Mouse (Mus musculus) myocyte (in vitro differentiated cells): ENCODE results near the gene Zfp317. TPM values are rescaled to one million over a fixed set of nuclear protein-coding genes. Genes with fewer than 3 reads are reported as not detected.
"Not testable (repeated sequence)": the region's sequence is repeated elsewhere in the genome, so short reads cannot be mapped to it uniquely, and the experiment has no call there.

Experiments
- H3K27me3 ChIP-seq: one replicate; pipeline ENCODE4 v1.6.1; 2011; ENCODE audit not compliant: control insufficient read depth, insufficient read depth, insufficient read length
- H3K36me3 ChIP-seq: one replicate; pipeline ENCODE4 v1.6.1; 2011; ENCODE audit not compliant: control insufficient read depth, insufficient read depth
- H3K4me2 ChIP-seq: one replicate; pipeline ENCODE4 v1.6.1; 2011; ENCODE audit warnings: low read depth, control low read depth
- H3K4me3 ChIP-seq: one replicate; pipeline ENCODE4 v1.5.1; 2011; ENCODE audit warnings: mild to moderate bottlenecking, control low read depth, moderate library complexity
- H3K79me2 ChIP-seq: one replicate; pipeline ENCODE4 v1.6.1; 2011; ENCODE audit not compliant: control insufficient read depth, insufficient read depth
- H3ac ChIP-seq: one replicate; pipeline ENCODE4 v1.6.1; 2011; ENCODE audit not compliant: control insufficient read depth, insufficient read length
- CEBPB ChIP-seq: IDR thresholded peaks from 2 replicates; pipeline ENCODE4 v1.6.1; 2011; ENCODE audit warnings: mild to moderate bottlenecking, moderate library complexity; ENCODE audit not compliant: poor library complexity, insufficient read depth, severe bottlenecking
- E2F4 ChIP-seq: IDR thresholded peaks from one replicate; pipeline ENCODE4 v1.6.1; 2011; ENCODE audit warnings: mild to moderate bottlenecking, control low read depth, moderate library complexity; ENCODE audit not compliant: insufficient read depth
- MAX ChIP-seq: IDR thresholded peaks from one replicate; pipeline ENCODE4 v1.6.1; 2011; ENCODE audit warnings: low read depth, mild to moderate bottlenecking, control low read depth
- MYOD1 ChIP-seq, 3 experiments: IDR thresholded peaks; one replicate each; pipeline ENCODE4 v1.6.1; 2011; ENCODE audit warnings: control low read depth in 2 of 3, low read depth in 2 of 3, mild to moderate bottlenecking in 2 of 3, moderate library complexity in 1 of 3; ENCODE audit not compliant: insufficient read length in 2 of 3, control insufficient read depth in 1 of 3
- MYOG ChIP-seq, 3 experiments: IDR thresholded peaks; one replicate each; pipeline ENCODE4 v1.6.1; 2011; ENCODE audit warnings: control low read depth in 2 of 3, low read depth in 2 of 3, mild to moderate bottlenecking in 2 of 3; ENCODE audit not compliant: insufficient read length in 2 of 3, control insufficient read depth in 1 of 3, insufficient read depth in 1 of 3
- POLR2A ChIP-seq: IDR thresholded peaks from one replicate; pipeline ENCODE4 v1.6.1; 2011; ENCODE audit warnings: low read depth, mild to moderate bottlenecking, control low read depth, moderate library complexity; ENCODE audit not compliant: insufficient read length
- POLR2AphosphoS2 ChIP-seq: IDR thresholded peaks from one replicate; pipeline ENCODE4 v1.6.1; 2011; ENCODE audit warnings: low read depth, control low read depth; ENCODE audit not compliant: insufficient read length
- REST ChIP-seq: IDR thresholded peaks from one replicate; pipeline ENCODE4 v1.6.1; 2011; ENCODE audit warnings: mild to moderate bottlenecking, control low read depth, moderate library complexity; ENCODE audit not compliant: insufficient read depth, insufficient read length
- SRF ChIP-seq: IDR thresholded peaks from one replicate; pipeline ENCODE4 v1.6.1; 2011; ENCODE audit warnings: low read depth; ENCODE audit not compliant: control insufficient read depth, insufficient read length
- TCF12 ChIP-seq: IDR thresholded peaks from one replicate; pipeline ENCODE4 v1.6.1; 2011; ENCODE audit warnings: mild to moderate bottlenecking, control low read depth; ENCODE audit not compliant: poor library complexity, insufficient read depth, severe bottlenecking
- TCF3 ChIP-seq: IDR thresholded peaks from one replicate; pipeline ENCODE4 v1.6.1; 2011; ENCODE audit warnings: low read depth, control low read depth; ENCODE audit not compliant: insufficient read length
- USF1 ChIP-seq: IDR thresholded peaks from one replicate; pipeline ENCODE4 v1.6.1; 2011; ENCODE audit warnings: low read depth, mild to moderate bottlenecking, control low read depth, moderate library complexity
- polyA plus RNA-seq: library from polyadenylated mRNA; unstranded; fragments of >200 nt; fragmentation: generic; extraction: Trizol; gene quantifications from one replicate; pipeline ENCODE4 v1.2.1, GENCODE M21; 2012; ENCODE audit warnings: missing spikeins

Zfp317 gene
- polyA plus RNA-seq, 1 experiment = 5.9 TPM

DNA sequence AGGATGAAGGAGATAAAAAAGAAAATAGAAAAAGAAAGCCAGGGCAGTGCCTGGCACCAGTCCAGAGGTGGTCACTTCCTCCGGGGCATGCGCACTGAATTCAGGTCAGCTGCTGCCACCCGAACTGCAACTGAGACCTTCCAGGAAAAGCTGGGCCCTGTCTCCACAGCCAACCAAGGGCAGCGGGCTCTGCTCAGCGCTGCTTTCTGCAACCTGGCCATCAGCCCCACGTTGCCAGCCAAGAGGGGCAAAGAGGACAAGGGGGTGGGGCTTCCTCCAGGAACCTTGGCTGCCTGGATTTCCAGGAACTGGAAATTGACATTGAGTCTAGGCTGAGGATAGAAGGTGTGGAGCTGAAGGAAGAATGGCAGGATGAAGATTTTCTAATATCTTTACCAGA lies 68.4 kb downstream of the Zfp317 start:
- Histone ChIP-seq H3K4me2 (no peak overlapping the region), H3K36me3 (no peaks in the 10 kb centered on the region), H3ac (no peak overlapping the region), H3K27me3 (no peaks in the 10 kb centered on the region), H3K79me2 (no peaks in the 10 kb centered on the region), H3K4me3 (no peak overlapping the region)
- no peak for TF ChIP-seq MAX
- no peak for TF ChIP-seq E2F4
- TF ChIP-seq POLR2A = no peak
- TF ChIP-seq USF1 = no peak
- TF ChIP-seq TCF3 = no peak
- no peak for TF ChIP-seq REST

DNA sequence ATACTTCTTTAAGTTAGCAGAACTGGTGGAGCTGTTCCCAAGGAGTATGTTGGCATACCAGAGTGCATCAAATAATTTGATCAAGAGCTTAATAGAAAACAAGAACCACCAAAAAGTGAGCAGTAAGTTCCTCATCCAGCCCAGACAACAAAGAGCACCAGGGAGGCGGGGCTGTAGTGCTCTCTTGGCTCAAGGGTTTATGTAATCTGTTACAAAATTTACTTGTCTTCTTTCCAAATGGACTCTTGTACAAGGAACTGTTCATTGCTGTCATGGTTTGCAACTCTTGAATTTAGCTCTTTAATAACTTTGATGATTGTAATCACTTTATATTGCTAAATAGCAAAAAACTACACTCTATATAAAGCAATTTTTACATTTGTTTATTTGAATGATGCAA lies 69.5 kb downstream of the Zfp317 start:
- no peak overlapping the region for H3K4me3 ChIP-seq
- H3ac ChIP-seq = no peak overlapping the region
- no peaks in the 10 kb centered on the region for H3K79me2 ChIP-seq
- H3K36me3 ChIP-seq = no peaks in the 10 kb centered on the region
- H3K27me3 ChIP-seq = no peaks in the 10 kb centered on the region
- TF ChIP-seq MYOD1 (IDR thresholded peaks at IDR 0.05; ENCODE audit: control insufficient read depth in 1 of 3, insufficient read length in 2 of 3, low read depth in 2 of 3) (no peak), MYOG (IDR thresholded peaks at IDR 0.05; ENCODE audit: control insufficient read depth in 1 of 3, insufficient read depth in 1 of 3, insufficient read length in 2 of 3, low read depth in 2 of 3) (no peak), REST (no peak), TCF3 (no peak), CEBPB (no peak), POLR2AphosphoS2 (no peak), USF1 (no peak), MAX (no peak), POLR2A (no peak), TCF12 (no peak), SRF (no peak), E2F4 (no peak)
- H3K4me2 ChIP-seq = no peak overlapping the region

DNA sequence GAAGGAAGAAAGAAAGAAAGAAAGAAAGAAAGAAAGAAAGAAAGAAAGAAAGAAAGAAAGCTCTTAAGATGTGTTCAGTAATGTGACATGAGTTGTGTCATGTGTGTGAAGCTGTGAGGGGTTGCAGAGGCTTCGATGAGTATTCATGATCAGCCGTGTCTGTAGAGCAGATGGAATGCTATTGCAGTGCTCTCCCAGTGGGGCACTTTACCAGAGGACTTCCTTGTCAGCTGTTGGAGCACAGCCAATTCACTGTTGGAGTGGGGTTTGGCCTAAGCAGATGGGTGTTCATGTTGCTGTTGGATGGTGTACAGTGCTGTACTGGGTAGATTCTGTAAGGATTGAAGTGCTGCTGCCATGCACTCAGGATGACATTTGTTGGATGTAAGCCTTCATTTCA lies 70.5 kb downstream of the Zfp317 start:
- Histone ChIP-seq H3K27me3 (no peaks in the 10 kb centered on the region), H3K79me2 (no peaks in the 10 kb centered on the region), H3K4me2 (no peak overlapping the region)

DNA sequence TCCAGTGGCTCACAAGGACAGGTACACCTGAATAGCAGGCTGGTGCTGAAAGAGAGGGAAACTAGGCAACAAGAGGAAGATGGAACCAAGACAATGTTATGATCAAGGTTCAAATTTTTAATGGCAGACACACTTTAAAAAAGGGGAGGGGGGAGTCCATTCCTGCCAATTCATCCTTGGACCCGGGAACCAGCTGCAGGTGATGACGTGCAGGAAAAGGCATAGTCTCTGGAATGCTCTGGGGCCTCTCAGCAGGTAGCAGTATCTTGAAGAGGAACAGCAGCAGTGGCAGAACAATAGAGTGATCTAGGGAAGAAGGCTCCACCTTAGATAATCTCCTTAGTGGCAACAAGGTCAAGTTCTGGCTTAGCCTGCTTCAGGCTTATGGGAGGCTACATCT lies 72.4 kb downstream of the Zfp317 start:
- H3K79me2 ChIP-seq, H3K4me3 ChIP-seq, H3K27me3 ChIP-seq, H3ac ChIP-seq, H3K36me3 ChIP-seq, H3K4me2 ChIP-seq: not testable (repeated sequence)

More for the DNA sequence above, 70.5 kb downstream of the Zfp317 start:
- no peaks in the 10 kb centered on the region for H3K36me3 ChIP-seq
- H3K4me3 ChIP-seq = no peak overlapping the region
- H3ac ChIP-seq = no peak overlapping the region
- no peak for TF ChIP-seq TCF12
- TF ChIP-seq POLR2A = no peak
- TF ChIP-seq CEBPB = no peak
- no peak for TF ChIP-seq MYOG (IDR thresholded peaks at IDR 0.05; ENCODE audit: control insufficient read depth in 1 of 3, insufficient read depth in 1 of 3, insufficient read length in 2 of 3, low read depth in 2 of 3)
- TF ChIP-seq TCF3 = no peak

DNA sequence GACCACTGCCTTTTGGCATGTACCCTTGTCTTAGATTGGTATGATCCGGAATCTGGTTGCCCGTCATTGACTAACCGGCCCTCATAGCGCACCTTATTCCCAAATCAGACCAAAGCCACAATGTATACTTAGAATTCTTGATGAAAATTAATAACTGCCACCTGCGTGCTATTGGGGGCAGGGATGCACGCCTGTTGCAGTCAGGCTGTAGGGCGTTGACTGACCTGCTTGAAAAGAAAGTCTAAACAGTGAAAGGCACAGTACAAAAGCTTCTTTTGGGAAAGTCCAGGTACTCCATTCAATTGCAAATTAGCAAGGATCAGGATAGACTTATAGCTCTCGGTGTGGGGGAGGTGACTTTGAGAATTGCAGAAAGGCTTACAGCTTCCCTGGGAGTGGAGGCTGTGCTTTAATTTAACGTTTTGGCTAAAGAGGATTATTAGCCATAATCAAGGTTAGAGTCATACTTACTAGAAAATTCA lies 73.0 kb downstream of the Zfp317 start:
- H3ac ChIP-seq, H3K36me3 ChIP-seq, H3K27me3 ChIP-seq, H3K4me2 ChIP-seq, H3K4me3 ChIP-seq, H3K79me2 ChIP-seq: not testable (repeated sequence)

Other genes starting within 250 kb of the Zfp317 start
- 0.02 TPM for gene Olfr847, start 243.4 kb upstream of the Zfp317 start, polyA plus RNA-seq
- not detected for gene Olfr849, start 181.8 kb upstream of the Zfp317 start, polyA plus RNA-seq
- gene Olfr850, start 143.9 kb upstream of the Zfp317 start, polyA plus RNA-seq = not detected
- gene Olfr851, start 128.8 kb upstream of the Zfp317 start, polyA plus RNA-seq = not detected
- not detected for gene Olfr853, start 81.0 kb upstream of the Zfp317 start, polyA plus RNA-seq
- not detected for gene Olfr854, start 54.7 kb upstream of the Zfp317 start, polyA plus RNA-seq
- not detected for gene Olfr855, start 39.5 kb upstream of the Zfp317 start, polyA plus RNA-seq
- not detected for gene Olfr857, start 87.3 kb downstream of the Zfp317 start, polyA plus RNA-seq
- gene Olfr58, start 158.2 kb downstream of the Zfp317 start, polyA plus RNA-seq = not detected
- not detected for gene Olfr859, start 182.8 kb downstream of the Zfp317 start, polyA plus RNA-seq
- gene Olfr860, start 227.6 kb downstream of the Zfp317 start, polyA plus RNA-seq = not detected